Mouse (Mus musculus) forebrain, embryonic 12.5 days (tissue): ENCODE results near the gene Lmln. TPM values are rescaled to one million over a fixed set of nuclear protein-coding genes. Genes with fewer than 3 reads are reported as not detected.

Experiments
- ATAC-seq: fragments of 200-750 bp; cut with Nextera tagmentation; 2 replicates; pipeline ENCODE4 v1.8.0; 2017; ENCODE audit warnings: moderate TSS enrichment; ENCODE audit not compliant: low FRiP score
- H3K27ac ChIP-seq: fragments of 300-500 bp; sonication (generic); 2 replicates; pipeline ENCODE4 v1.5.1; 2016; ENCODE audit warnings: mild to moderate bottlenecking
- H3K27me3 ChIP-seq: fragments of 300-500 bp; sonication (generic); 2 replicates; pipeline ENCODE4 v1.6.1; 2016; ENCODE audit warnings: mild to moderate bottlenecking
- H3K36me3 ChIP-seq: fragments of 300-500 bp; sonication (generic); replicated peaks from 2 replicates; pipeline ENCODE4 v1.6.1; 2016; ENCODE audit warnings: mild to moderate bottlenecking
- H3K4me1 ChIP-seq: fragments of 300-500 bp; sonication (generic); 2 replicates; pipeline ENCODE4 v1.6.1; 2016
- H3K4me2 ChIP-seq: fragments of 300-500 bp; sonication (generic); 2 replicates; pipeline ENCODE4 v1.6.1; 2016; ENCODE audit warnings: mild to moderate bottlenecking, moderate library complexity
- H3K4me3 ChIP-seq: fragments of 300-500 bp; sonication (generic); replicated peaks from 2 replicates; pipeline ENCODE4 v1.5.1; 2016; ENCODE audit warnings: mild to moderate bottlenecking
- H3K9ac ChIP-seq: fragments of 300-500 bp; sonication (generic); 2 replicates; pipeline ENCODE4 v1.6.1; 2016; ENCODE audit warnings: mild to moderate bottlenecking
- H3K9me3 ChIP-seq: fragments of 300-500 bp; sonication (generic); 2 replicates; pipeline ENCODE4 v1.6.1; 2016
- WGBS: fragments of 180-500 bp; shearing (Covaris S2); methylation state at CpG from one replicate; pipeline ENCODE4 v1.1.7; 2016; 5-methylcytosine and 5-hydroxymethylcytosine counted together
- polyA plus RNA-seq: library from polyadenylated mRNA; unstranded; fragments of >200 nt; fragmentation: Nextera tagmentation; extraction: Ambion mirVana; gene quantifications from 2 replicates; pipeline ENCODE4 v1.2.1, GENCODE M21; 2016

Lmln gene
- polyA plus RNA-seq, 1 experiment from 2014 or later: 4.4 TPM

- no peak overlapping the region for H3K4me3 ChIP-seq
- H3K9me3 ChIP-seq: no peaks in the 10 kb centered on the region
- no peak for ATAC-seq
- H3K27ac ChIP-seq: no peak overlapping the region
- H3K27me3 ChIP-seq: no peaks in the 10 kb centered on the region
- WGBS: 78% methylated on average over 2 of the region's 2 CpGs
- H3K36me3 ChIP-seq: peaks cover 31% of the 10 kb centered on the region
- no peak overlapping the region for H3K4me2 ChIP-seq
- no peak overlapping the region for H3K9ac ChIP-seq
- H3K4me1 ChIP-seq: peaks cover 36% of the 10 kb centered on the region
These were observed 1.4 kb upstream of the Lmln start for GRCm38 (mm10) chr16:33060926-33061325.

DNA sequence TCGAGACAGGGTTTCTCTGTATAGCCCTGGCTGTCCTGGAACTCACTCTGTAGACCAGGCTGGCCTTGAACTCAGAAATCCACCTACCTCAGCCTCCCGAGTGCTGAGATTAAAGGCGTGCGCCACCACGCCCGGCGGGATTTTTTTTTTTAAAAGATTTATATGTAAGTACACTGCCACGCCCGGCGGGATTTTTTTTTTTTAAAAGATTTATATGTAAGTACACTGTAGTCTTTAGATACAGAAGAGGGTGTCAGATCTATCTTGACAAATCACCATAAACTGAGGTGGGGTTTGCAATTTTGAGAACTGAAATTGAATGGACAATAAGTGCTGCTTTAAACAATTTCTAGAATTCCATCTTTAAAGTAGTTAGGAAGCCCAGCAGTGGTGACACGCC is 921 bp upstream of the Lmln start:
- peak overlapping the region; percentile 44; the same call in 1 of the 2 replicates for H3K9ac ChIP-seq
- H3K4me3 ChIP-seq: 0 out of 2 replicates have a peak overlapping the region, but pooled peaks have one; percentile 87
- H3K4me1 ChIP-seq: peaks cover 36% of the 10 kb centered on the region

DNA sequence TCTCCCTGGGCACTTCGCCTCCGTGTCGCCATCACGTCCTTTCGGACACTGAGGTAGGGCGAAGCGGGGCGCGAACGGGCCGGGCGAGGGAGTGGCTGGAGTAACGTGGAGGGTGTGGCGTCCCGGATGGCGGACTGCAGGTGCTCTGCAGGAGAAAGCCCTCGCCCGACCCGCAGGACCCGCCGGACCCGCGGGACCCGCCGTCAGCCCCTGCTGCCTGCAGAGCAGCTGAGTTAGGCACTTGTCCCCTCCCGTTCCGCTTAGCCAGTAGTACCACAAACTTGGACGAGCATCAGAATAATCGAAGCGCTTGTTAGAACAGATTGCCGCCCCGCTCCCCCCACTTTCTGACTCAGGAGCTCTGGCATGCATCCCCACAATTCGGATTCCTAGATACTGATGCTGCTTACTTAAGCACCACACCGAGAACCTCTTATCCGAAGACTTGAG is 386 bp downstream of the Lmln start:
- peak overlapping the region; percentile 75 for H3K9ac ChIP-seq
- peaks cover 44% of the 10 kb centered on the region for H3K36me3 ChIP-seq
- peak overlapping the region; percentile 87 for H3K4me3 ChIP-seq
- peak overlapping the region; percentile 87 for H3K27ac ChIP-seq
- 0% methylated on average over 35 of the region's 35 CpGs for WGBS
- H3K27me3 ChIP-seq: no peaks in the 10 kb centered on the region
- ATAC-seq: no peak
- no peaks in the 10 kb centered on the region for H3K9me3 ChIP-seq
- H3K4me2 ChIP-seq: peak overlapping the region; percentile 83
- H3K4me1 ChIP-seq: peaks cover 33% of the 10 kb centered on the region

More for the DNA sequence above, 921 bp upstream of the Lmln start:
- ATAC-seq: no peak
- WGBS: 48% methylated on average over 11 of the region's 11 CpGs
- Histone ChIP-seq H3K9me3 (no peaks in the 10 kb centered on the region), H3K36me3 (peaks cover 33% of the 10 kb centered on the region), H3K27me3 (no peaks in the 10 kb centered on the region), H3K4me2 (peak overlapping the region; percentile 83), H3K27ac (peak overlapping the region; percentile 87)

- H3K4me2 ChIP-seq: peak overlapping the region; percentile 83
- peaks cover 45% of the 10 kb centered on the region for H3K36me3 ChIP-seq
- H3K9ac ChIP-seq: peak overlapping the region; percentile 75
- WGBS: 16% methylated on average over 7 of the region's 7 CpGs
- peaks cover 27% of the 10 kb centered on the region for H3K4me1 ChIP-seq
- no peak for ATAC-seq
- no peaks in the 10 kb centered on the region for H3K9me3 ChIP-seq
- H3K4me3 ChIP-seq: peak overlapping the region; percentile 87
- peak overlapping the region; percentile 87; the same call in 1 of the 2 replicates for H3K27ac ChIP-seq
- no peaks in the 10 kb centered on the region for H3K27me3 ChIP-seq
These were observed 946 bp downstream of the Lmln start for GRCm38 (mm10) chr16:33063267-33063666.

DNA sequence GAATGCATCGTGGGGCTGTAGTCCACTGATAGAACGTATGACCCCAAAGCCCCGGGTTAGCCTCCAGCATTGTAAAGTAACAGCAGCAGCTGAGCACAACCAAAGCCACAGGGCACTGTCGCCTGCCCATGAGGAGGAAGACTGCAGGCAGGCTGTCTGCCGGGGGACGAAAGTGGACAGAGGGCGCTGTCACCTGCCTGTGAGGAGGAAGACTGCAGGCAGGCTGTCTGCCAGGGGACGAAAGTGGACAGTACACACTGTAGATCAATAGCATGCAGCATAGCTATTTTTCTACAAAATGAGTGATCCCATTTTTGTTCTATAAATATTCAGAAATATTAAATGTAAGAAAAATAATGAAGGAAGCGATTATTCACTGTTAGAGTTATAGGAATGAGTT is 2.3 kb downstream of the Lmln start:
- H3K9me3 ChIP-seq: no peaks in the 10 kb centered on the region
- H3K4me3 ChIP-seq: no peak overlapping the region
- peaks cover 41% of the 10 kb centered on the region for H3K36me3 ChIP-seq
- no peak overlapping the region for H3K4me2 ChIP-seq
- H3K9ac ChIP-seq: no peak overlapping the region
- H3K4me1 ChIP-seq: peaks cover 25% of the 10 kb centered on the region
- no peaks in the 10 kb centered on the region for H3K27me3 ChIP-seq
- no peak for ATAC-seq
- 72% methylated on average over 9 of the region's 9 CpGs for WGBS
- H3K27ac ChIP-seq: no peak overlapping the region

DNA sequence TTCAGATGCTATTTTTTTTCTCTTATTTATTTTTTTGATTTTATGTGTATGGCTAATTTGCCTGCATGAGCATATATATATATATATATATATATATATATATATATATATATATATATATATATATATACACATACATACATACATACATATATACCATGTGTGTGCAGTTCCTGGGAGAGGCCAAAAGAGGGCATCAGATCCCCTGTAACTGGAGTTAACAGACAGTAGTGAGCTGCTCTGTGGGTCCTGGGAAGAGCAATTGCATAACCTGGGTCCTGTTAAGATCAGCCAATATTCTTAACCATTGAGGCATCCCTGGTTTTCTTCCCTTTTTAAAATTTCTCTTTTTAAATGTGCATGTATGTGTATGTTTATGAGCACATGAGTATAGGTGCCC is 8.6 kb downstream of the Lmln start:
- H3K9me3 ChIP-seq: no peaks in the 10 kb centered on the region
- no peaks in the 10 kb centered on the region for H3K4me1 ChIP-seq
- no peak overlapping the region for H3K9ac ChIP-seq
- no peak overlapping the region for H3K4me2 ChIP-seq
- peaks cover 65% of the 10 kb centered on the region for H3K36me3 ChIP-seq
- ATAC-seq: no peak
- no peak overlapping the region for H3K27ac ChIP-seq
- H3K4me3 ChIP-seq: no peak overlapping the region
- no peaks in the 10 kb centered on the region for H3K27me3 ChIP-seq

DNA sequence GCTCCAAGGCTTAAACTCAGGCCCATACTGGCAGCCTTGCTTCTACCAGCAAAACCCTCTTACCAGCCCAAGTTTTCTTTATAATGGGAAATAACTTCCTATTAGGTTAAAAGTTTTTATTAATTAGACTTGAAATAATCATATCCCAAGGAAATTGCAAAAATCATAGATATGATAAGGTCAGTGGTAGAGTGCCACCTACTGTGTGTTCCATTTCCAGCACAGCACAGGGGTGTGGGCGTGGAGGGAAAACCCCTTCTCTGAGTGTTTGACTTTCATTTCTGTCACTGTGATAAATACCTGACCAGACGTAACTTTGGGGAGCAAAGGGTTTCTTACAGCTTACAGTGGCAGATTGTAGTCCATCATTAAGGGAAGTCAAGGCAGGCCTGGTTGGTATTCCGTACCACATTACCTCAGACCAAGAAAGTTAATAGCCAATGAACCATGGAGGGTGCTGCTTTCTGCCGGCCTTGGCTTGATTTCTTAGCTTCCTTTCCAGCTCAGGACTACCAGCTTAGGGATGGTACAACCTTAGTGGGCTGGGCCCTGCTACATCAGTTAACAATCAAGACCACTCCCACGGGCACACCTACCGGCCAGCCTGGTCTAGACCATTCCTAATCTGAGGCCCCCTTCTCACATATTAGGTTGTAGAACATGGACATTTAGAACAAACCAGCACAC is 10.7 kb downstream of the Lmln start:
- peaks cover 56% of the 10 kb centered on the region for H3K36me3 ChIP-seq
- H3K9me3 ChIP-seq: no peaks in the 10 kb centered on the region
- no peak overlapping the region for H3K4me3 ChIP-seq
- no peak overlapping the region for H3K9ac ChIP-seq
- no peak overlapping the region for H3K4me2 ChIP-seq
- H3K27ac ChIP-seq: no peak overlapping the region
- H3K27me3 ChIP-seq: no peaks in the 10 kb centered on the region
- no peak for ATAC-seq
- 87% methylated on average over 6 of the region's 6 CpGs for WGBS
- H3K4me1 ChIP-seq: no peaks in the 10 kb centered on the region

DNA sequence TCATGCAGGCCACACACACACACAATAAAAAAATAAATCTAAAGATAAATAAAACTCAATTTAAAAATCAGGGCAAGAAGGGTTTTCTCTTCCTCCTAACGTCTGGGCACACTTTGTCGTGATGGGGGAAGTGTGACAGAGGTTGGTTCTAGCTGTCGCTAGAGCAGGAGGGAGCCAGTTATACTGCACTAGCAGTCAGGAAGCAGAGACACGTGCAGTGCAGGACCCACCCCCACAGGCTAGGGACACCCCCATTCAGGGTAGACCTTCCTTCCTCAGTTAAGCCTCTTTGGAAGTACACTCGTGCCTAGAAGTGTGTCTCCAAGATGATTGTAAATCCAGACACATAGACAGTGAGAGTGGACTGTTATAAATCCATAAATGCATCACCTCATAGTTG is 12.6 kb downstream of the Lmln start:
- Histone ChIP-seq H3K27me3 (no peaks in the 10 kb centered on the region), H3K36me3 (peaks cover 49% of the 10 kb centered on the region), H3K4me3 (no peak overlapping the region), H3K9ac (no peak overlapping the region), H3K27ac (no peak overlapping the region), H3K4me1 (no peaks in the 10 kb centered on the region), H3K4me2 (no peak overlapping the region), H3K9me3 (no peaks in the 10 kb centered on the region)
- no peak for ATAC-seq
- WGBS: 93% methylated on average over 5 of the region's 5 CpGs

GRCm38 (mm10) chr16:33076078-33076477 is 13.8 kb downstream of the Lmln start:
- no peaks in the 10 kb centered on the region for H3K9me3 ChIP-seq
- WGBS: 84% methylated on average over 6 of the region's 6 CpGs
- peaks cover 41% of the 10 kb centered on the region for H3K36me3 ChIP-seq
- H3K27me3 ChIP-seq: no peaks in the 10 kb centered on the region
- no peak overlapping the region for H3K4me2 ChIP-seq
- no peak overlapping the region for H3K4me3 ChIP-seq
- no peak overlapping the region for H3K9ac ChIP-seq
- no peak for ATAC-seq
- H3K27ac ChIP-seq: no peak overlapping the region
- H3K4me1 ChIP-seq: no peaks in the 10 kb centered on the region

GRCm38 (mm10) chr16:33077069-33077627 is 14.8 kb downstream of the Lmln start:
- Histone ChIP-seq H3K9me3 (no peaks in the 10 kb centered on the region), H3K36me3 (peaks cover 42% of the 10 kb centered on the region), H3K4me3 (no peak overlapping the region), H3K27ac (no peak overlapping the region), H3K4me1 (no peaks in the 10 kb centered on the region), H3K9ac (no peak overlapping the region), H3K4me2 (no peak overlapping the region), H3K27me3 (no peaks in the 10 kb centered on the region)
- no peak for ATAC-seq
- WGBS: 93% methylated on average over 5 of the region's 5 CpGs

DNA sequence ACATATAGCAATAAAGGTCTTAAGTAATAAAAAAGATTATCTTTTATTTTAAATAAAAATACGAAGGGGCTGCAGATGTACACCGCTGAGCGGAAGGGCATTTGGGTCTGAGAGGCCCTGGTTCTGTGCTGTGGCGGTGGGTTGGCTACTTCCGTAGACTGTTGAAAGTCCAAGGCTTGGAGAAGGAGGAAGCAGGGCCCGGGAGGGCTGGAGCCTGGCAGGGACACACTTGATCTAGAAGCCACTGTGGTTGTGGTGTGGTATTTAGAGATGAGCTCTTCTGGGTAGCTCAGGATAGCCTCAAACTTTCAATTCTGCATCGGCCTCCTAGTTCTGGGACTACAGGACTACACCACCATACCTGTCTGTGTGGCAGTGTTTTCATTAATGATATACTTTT is 17.7 kb downstream of the Lmln start:
- ATAC-seq: no peak
- WGBS: 93% methylated on average over 7 of the region's 7 CpGs

DNA sequence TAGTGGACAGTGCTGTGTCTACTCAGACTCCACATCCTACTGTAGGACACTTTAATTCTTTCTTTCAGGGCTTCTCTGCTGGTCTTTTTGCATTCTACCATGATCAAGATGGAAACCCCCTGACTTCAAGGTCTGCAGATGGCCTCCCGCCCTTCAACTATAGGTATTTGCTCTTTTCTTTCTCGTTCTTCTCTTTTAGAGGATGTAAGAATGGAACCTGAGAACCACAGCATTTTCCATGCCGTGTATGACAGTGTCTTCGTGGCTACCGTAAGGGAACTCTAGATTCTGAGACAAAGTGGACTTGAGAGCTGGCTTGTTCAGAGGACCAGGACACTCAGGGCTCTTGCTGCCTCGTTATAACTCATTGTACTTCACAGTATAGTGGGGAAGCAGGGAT is 20.6 kb downstream of the Lmln start:
- Histone ChIP-seq H3K4me3 (no peak overlapping the region), H3K27me3 (no peaks in the 10 kb centered on the region), H3K9me3 (no peaks in the 10 kb centered on the region), H3K27ac (no peak overlapping the region), H3K4me1 (no peaks in the 10 kb centered on the region), H3K36me3 (peaks cover 28% of the 10 kb centered on the region), H3K9ac (no peak overlapping the region), H3K4me2 (no peak overlapping the region)
- ATAC-seq: no peak
- 84% methylated on average over 6 of the region's 6 CpGs for WGBS

More for the DNA sequence above, 17.7 kb downstream of the Lmln start:
- Histone ChIP-seq H3K27me3 (no peaks in the 10 kb centered on the region), H3K9me3 (no peaks in the 10 kb centered on the region), H3K4me3 (no peak overlapping the region), H3K4me1 (no peaks in the 10 kb centered on the region), H3K36me3 (peaks cover 39% of the 10 kb centered on the region), H3K27ac (no peak overlapping the region), H3K4me2 (no peak overlapping the region), H3K9ac (no peak overlapping the region)

- H3K9me3 ChIP-seq: no peaks in the 10 kb centered on the region
- peaks cover 24% of the 10 kb centered on the region for H3K36me3 ChIP-seq
- H3K4me3 ChIP-seq: no peak overlapping the region
- H3K27ac ChIP-seq: no peak overlapping the region
- no peaks in the 10 kb centered on the region for H3K4me1 ChIP-seq
- ATAC-seq: no peak
- H3K9ac ChIP-seq: no peak overlapping the region
- no peaks in the 10 kb centered on the region for H3K27me3 ChIP-seq
- H3K4me2 ChIP-seq: no peak overlapping the region
- WGBS: 88% methylated on average over 2 of the region's 2 CpGs
These were observed 21.7 kb downstream of the Lmln start for GRCm38 (mm10) chr16:33083996-33084395.
